Mouse (Mus musculus) testis, postnatal 14 days (tissue): ENCODE results near the gene Cfd.

Experiments
- DNase-seq: peaks from one replicate; pipeline ENCODE4 v3.0.0; 2021; ENCODE audit warnings: low spot score

Cfd gene

DNA sequence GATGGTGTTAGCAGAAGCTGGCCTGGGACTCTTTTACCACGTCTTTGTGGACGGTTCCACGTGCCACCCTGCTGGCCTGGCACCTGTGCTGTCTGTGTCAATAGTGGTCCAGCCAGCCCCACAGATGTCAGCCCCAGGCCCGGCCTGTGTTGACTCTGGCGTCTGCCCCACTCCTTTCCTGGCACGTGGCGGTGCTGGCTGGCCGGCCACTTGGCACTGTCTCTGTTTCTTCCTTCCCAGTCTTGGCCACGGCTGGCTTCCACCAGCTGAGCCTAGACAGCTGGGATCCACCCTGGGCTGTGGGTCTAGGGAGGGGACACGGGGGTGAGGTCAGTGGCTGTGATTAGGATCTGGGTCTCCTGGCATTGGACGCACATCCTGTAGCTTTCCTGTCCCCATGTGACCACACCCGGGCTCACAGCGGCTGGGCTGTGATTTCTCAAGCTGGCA lies 43.6 kb downstream of the Cfd start:
- DNase-seq, result peak; percentile 59

DNA sequence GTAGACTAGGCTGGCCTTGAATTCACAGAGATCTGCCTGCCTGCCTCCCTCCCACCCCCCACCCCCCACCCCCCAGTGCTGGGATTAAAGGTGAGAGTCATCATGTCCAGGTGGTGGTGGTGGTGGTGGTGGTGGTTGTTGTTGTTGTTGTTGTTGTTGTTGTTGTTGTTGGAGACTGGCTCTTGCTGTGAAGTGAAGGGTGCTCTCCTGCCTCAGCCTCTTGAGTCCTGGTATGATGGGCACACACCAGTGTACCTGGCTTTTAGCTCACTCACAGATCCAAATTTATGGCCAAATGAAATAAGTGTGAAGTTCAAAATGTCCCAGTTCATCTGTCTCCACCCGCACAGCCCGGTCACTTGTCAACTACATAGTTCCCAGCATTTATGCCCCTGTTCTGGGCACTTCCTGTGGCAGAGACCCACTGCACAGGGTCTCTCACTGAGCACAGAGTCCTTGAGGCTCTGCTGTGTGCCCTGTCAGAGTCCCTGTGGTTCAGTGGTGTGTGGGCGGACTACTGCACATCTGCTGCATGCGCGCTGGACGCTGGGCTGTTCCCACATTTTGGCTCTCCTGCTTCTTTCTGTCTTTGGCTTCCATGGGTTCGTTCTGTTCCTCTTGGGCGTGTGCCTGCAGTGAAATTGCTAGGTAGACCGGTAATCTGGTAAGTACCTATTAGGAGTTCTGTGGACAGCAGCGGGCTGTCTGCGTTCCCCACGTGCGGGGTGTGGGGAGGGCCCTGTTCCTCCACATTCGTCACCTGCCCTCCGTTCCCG lies 44.3 kb downstream of the Cfd start:
- DNase-seq, result no peak

DNA sequence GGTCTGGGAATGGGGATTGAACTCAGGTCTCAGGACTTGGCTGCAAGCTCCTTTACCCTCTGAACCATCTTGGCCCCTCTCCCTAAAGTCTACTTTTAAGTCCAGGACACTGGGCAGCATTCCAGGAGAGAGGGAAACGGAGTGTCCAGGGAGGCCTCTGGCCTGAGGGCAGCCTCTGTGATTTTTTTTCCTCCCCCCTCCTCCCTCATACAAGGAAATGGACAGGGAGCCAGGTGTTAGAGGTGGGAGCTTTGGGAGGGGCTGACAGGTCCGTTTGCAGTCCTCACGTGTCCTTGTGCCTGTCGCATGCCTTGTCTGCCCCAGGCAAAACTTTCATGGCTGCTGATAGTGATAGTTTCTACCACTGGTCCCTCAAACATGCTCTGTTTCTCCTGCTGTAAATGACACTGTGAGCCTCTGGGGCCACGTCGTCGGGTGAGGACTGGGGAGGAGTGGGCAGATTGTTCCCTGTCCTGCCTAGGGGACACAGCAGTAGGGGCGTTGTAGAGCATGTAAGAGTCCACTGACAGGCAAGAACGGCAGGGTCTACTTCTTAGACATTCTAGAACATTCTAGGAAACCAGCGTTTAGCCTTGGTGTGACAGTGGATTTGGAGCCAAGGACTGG lies 45.7 kb downstream of the Cfd start:
- DNase-seq, result no peak

DNA sequence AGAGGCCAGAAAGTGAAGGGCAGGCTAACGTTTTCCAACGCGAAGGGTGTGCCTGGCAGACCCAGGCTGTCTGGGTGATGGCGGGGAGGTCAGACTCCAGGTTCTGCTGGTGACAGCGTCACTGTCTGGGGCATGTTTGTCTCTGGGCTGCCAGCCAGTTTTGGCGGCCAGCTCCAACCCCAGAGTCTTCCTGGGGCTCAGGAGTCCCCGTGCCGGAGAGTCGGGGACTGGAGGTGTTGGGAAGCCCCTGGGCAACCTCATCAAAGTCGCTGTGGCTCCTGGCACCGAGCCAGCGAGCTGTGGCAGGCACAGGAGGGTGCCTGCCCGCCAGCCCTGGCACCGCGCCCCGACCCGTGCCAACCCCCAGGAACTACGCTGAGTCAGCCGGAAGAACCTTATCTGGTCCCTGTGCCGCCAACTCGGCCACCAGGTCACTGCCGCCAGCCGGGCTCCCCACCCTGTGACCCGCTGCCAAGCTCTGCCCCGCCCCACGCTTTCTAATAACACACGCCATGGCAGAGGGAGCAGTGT lies 46.3 kb downstream of the Cfd start:
- peak; percentile 57 for DNase-seq

DNA sequence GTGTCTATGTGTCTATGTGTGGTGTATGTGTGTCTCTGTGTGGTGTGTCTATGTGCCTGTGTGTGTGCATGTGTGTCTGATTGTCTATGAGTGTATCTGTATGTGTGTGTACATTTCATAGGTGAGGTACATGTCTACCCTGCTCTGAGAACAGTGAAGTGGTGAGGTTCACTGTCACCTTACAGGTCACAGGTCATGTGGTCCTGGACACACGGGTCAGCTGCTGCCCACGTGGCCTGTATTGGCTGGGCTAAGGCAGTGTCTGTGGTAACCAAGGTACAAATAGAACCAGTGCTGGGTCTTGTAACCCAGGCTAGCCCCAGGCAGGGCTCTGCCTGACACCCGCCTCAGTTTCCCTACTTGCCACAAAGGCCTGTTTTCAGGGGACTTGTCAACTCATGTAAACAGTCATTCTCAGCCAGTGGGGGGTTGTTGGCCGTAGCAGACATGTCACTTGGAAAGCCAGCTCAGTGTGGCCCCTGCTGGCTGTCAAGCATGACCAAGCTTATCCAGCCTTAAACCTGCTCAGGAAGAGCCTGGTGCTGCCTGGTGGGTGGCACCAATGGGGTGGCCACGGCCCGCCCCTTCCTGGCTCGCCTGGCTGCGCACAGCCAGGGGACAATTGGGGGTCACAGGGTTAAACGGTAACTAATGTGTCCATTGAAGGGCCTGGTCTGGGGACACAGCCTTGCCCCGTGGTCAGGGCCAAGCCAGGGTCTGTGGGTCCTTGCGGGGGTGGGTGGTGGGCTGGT lies 47.3 kb downstream of the Cfd start:
- no peak for DNase-seq

DNA sequence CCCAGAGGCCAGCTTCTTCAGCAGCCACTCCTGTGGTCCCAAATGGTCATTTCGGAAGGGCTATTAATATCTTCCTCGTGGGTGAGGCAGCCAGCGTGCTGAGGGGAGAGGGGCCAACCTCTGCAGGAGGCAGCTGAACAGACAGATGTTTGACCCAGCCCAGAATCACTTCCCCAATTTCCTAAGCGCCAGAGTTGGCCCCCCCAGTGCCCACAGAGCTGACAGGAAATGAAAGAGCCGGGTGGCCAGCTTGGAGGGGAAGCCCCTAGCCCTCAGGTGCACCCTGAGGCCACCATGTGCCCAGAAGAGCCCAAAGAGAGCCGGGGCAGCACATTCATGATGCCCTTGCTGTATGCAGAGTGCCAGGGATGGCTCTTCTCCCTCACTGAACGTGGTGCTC lies 50.1 kb downstream of the Cfd start:
- DNase-seq, result no peak
